In genomic region chr13:95719320-95720232, GRCm38 (mm10) we compare ENCODE assay signal across 8 mouse cellular contexts. TPM values are rescaled to one million over a fixed set of nuclear protein-coding genes. Genes with fewer than 3 reads are reported as not detected.
A peak's percentile ranks its signal among the peaks of the same experiment; 100 is the strongest.
DNase-seq lines count a peak whose midpoint lies in the region; ATAC-seq and TF ChIP-seq lines count a peak whose summit lies in the region.

No protein-coding gene starts in this region.

- peak; percentile 91 for TF ChIP-seq CTCF in lung, embryonic 14.5 days (IDR thresholded peaks at IDR 0.05; ENCODE audit: low read depth)

- H3K27ac ChIP-seq in hindbrain, embryonic 10.5 days, result peak overlapping the region; percentile 40
- H3K27ac ChIP-seq in lung, embryonic 14.5 days (ENCODE audit: low read depth), result no peak overlapping the region

- H3K9me3 ChIP-seq in hindbrain, embryonic 10.5 days, result no peaks in the 10 kb centered on the region
- no peaks in the 10 kb centered on the region for H3K9me3 ChIP-seq in lung, embryonic 14.5 days (ENCODE audit: low read depth, low read length)

- DNase-seq in Muller cell, postnatal 12 days (ENCODE audit: inconsistent ontology term), result peak; percentile 86
- DNase-seq in cerebellum, adult 9-10 months, result peak; percentile 54
- peak; percentile 68 for DNase-seq in hindbrain, embryonic 10.5 days (ENCODE audit: low spot score)
- DNase-seq in layer of hippocampus, adult 9-10 months (ENCODE audit: low spot score), result peak; percentile 71
- DNase-seq in lung, embryonic 14.5 days, result peak; percentile 92
- DNase-seq in ovary, adult 18-20 months (ENCODE audit: low spot score), result peak; percentile 13
- DNase-seq in thymus, postnatal 10 days (ENCODE audit: low spot score in 2 of 2), result peak; percentile 9 to 63

- H3K36me3 ChIP-seq in hindbrain, embryonic 10.5 days, result peaks cover 41% of the 10 kb centered on the region
- no peaks in the 10 kb centered on the region for H3K36me3 ChIP-seq in lung, embryonic 14.5 days (ENCODE audit: insufficient read depth)

- peak overlapping the region; percentile 49 for H3K4me2 ChIP-seq in lung, embryonic 14.5 days

- H3K27me3 ChIP-seq in hindbrain, embryonic 10.5 days (ENCODE audit: insufficient read depth, poor library complexity, severe bottlenecking), result no peaks in the 10 kb centered on the region
- no peaks in the 10 kb centered on the region for H3K27me3 ChIP-seq in lung, embryonic 14.5 days (ENCODE audit: insufficient read depth, low read length)

- peak overlapping the region; percentile 24; the same call in 1 of the 2 replicates for H3K4me3 ChIP-seq in hindbrain, embryonic 10.5 days
- 0 out of 2 replicates have a peak overlapping the region, but pooled peaks have one; percentile 14 for H3K4me3 ChIP-seq in lung, embryonic 14.5 days (ENCODE audit: low read depth, low read length)

- 57% methylated on average over 14 of the region's 14 CpGs for WGBS in hindbrain, embryonic 10.5 days
- WGBS in lung, embryonic 14.5 days, result 47% methylated on average over 14 of the region's 14 CpGs

- no peak overlapping the region for H3K9ac ChIP-seq in lung, embryonic 14.5 days

- peaks cover 6% of the 10 kb centered on the region for H3K4me1 ChIP-seq in hindbrain, embryonic 10.5 days (replicated peaks)
- no peaks in the 10 kb centered on the region for H3K4me1 ChIP-seq in lung, embryonic 14.5 days (ENCODE audit: insufficient read depth)

- peak; percentile 90 for ATAC-seq in frontal cortex, adult (ENCODE audit: low TSS enrichment)
- peak; percentile 91 for ATAC-seq in lung, embryonic 14.5 days (ENCODE audit: insufficient read depth)

RNA-seq across cellular contexts. Expression of gene F2rl2, which starts 22.9 kb away (rescaled TPM):
- 1.7 and 1.8 TPM in 2 replicates for polyA plus RNA-seq in hindbrain, embryonic 10.5 days (2016; fragmentation: Nextera tagmentation; extraction: Ambion mirVana)
- 0.91 and 1.3 TPM in 2 replicates for polyA plus RNA-seq in lung, embryonic 14.5 days (2014; fragmentation: Nextera tagmentation; extraction: Ambion mirVana)

Comparison
In these comparisons a context has a peak if more than half of its experiments do, and no peak if none do; other contexts are left out.
1. DNase-seq: peak in every context shown above with its lines; median percentile 92 in lung, embryonic 14.5 days; 86 in Muller cell, postnatal 12 days; 71 in layer of hippocampus, adult 9-10 months; 68 in hindbrain, embryonic 10.5 days; 54 in cerebellum, adult 9-10 months; 36 in thymus, postnatal 10 days; 13 in ovary, adult 18-20 months.